Mouse (Mus musculus): ENCODE data around the gene Aen.

DNA sequence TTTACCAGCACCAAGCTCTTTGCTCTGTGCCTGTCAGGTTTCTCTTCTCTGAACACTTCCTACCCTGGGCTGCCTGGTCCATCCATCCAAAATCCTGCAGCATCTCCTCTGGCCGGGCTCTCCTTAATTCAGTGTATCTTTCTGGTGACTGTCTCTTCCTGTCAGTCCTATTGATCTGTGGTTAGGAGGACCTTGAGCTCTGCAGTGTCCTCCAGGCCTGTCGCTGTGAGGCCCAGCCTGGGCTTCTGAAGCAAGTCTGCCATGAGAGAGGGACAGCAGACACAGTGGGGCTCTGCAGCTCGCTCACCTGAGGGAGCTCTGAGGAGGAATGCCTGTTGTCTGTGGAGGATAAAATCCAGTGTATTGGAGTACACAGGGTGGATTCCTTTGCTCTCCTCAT, 1.9 kb downstream of the Aen start:
- no peak for TF ChIP-seq CTCF (IDR thresholded peaks at IDR 0.05; ENCODE audit: control insufficient read depth, insufficient read depth, insufficient replicate concordance, low read depth, low read length)
- no peak for TF ChIP-seq POLR2A (IDR thresholded peaks at IDR 0.05; ENCODE audit: control insufficient read depth, low read depth, low read length)
